Mouse (Mus musculus): ENCODE data around the gene Car9. TPM values are rescaled to one million over a fixed set of nuclear protein-coding genes. Genes with fewer than 3 reads are reported as not detected.
"Not testable (repeated sequence)": the region's sequence is repeated elsewhere in the genome, so short reads cannot be mapped to it uniquely, and the experiment has no call there.

Car9 gene
- total and polyA plus RNA-seq, 2 experiments from 2014 or later = 1.1 to 4.6 TPM

- Histone ChIP-seq H3K9ac (replicated peaks; ENCODE audit: low read depth, low read length) (no peak overlapping the region), H3K27ac (ENCODE audit: low read depth) (no peak overlapping the region), H3K4me3 (ENCODE audit: low read depth, low read length) (no peak overlapping the region), H3K9me3 (replicated peaks; ENCODE audit: control insufficient read depth, low read length) (no peaks in the 10 kb centered on the region), H3K36me3 (replicated peaks; ENCODE audit: control insufficient read depth, insufficient read depth, low read length) (peaks cover 100% of the 10 kb centered on the region), H3K4me2 (ENCODE audit: low read depth, low read length) (no peak overlapping the region), H3K27me3 (ENCODE audit: control insufficient read depth, insufficient read depth, low read length) (no peaks in the 10 kb centered on the region), H3K4me1 (ENCODE audit: control insufficient read depth, insufficient read depth) (no peaks in the 10 kb centered on the region)
- ATAC-seq (ENCODE audit: insufficient read depth, low read depth) (no peak), DNase-seq (ENCODE audit: low spot score) (no peak)
- no peak for TF ChIP-seq EP300 (IDR thresholded peaks at IDR 0.05; ENCODE audit: low read depth)
- TF ChIP-seq CTCF (IDR thresholded peaks at IDR 0.05; ENCODE audit: low read depth) = no peak
- WGBS = 76% methylated on average over 9 of the region's 9 CpGs
Measured at GRCm38 (mm10) chr4:43536031-43536430, 29.3 kb downstream of the Car9 start.

DNA sequence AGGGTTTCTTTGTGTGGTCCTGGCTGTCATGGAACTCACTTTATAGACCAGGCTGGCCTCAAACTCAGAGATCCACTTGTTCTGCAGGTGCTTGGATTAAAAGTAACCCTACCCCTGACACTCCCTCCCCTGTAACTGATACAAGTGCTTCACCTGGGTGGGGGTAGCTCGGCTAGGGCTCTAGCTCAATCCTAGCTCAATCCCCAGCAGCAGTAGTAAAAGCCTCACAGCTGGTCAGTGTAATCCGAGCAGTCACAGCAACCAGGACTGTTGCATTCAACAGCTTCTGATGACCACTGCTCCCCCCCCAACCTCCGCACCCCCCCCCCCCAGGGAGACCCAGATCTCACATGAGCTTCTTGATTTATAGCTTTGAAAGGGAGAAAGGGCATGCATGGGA is 35.3 kb downstream of the Car9 start:
- no peaks in the 10 kb centered on the region for H3K9me3 ChIP-seq (replicated peaks; ENCODE audit: control insufficient read depth, low read length)
- 80% methylated on average over 3 of the region's 3 CpGs for WGBS
- ATAC-seq (ENCODE audit: insufficient read depth, low read depth) (no peak), DNase-seq (ENCODE audit: low spot score) (no peak)
- no peaks in the 10 kb centered on the region for H3K27me3 ChIP-seq (ENCODE audit: control insufficient read depth, insufficient read depth, low read length)
- peaks cover 100% of the 10 kb centered on the region for H3K36me3 ChIP-seq (replicated peaks; ENCODE audit: control insufficient read depth, insufficient read depth, low read length)
- no peak overlapping the region for H3K4me2 ChIP-seq (ENCODE audit: low read depth, low read length)
- no peaks in the 10 kb centered on the region for H3K4me1 ChIP-seq (ENCODE audit: control insufficient read depth, insufficient read depth)
- H3K4me3 ChIP-seq (ENCODE audit: low read depth, low read length) = no peak overlapping the region
- TF ChIP-seq EP300 (IDR thresholded peaks at IDR 0.05; ENCODE audit: low read depth) (no peak), CTCF (IDR thresholded peaks at IDR 0.05; ENCODE audit: low read depth) (no peak)
- H3K9ac ChIP-seq (replicated peaks; ENCODE audit: low read depth, low read length) = no peak overlapping the region
- no peak overlapping the region for H3K27ac ChIP-seq (ENCODE audit: low read depth)

DNA sequence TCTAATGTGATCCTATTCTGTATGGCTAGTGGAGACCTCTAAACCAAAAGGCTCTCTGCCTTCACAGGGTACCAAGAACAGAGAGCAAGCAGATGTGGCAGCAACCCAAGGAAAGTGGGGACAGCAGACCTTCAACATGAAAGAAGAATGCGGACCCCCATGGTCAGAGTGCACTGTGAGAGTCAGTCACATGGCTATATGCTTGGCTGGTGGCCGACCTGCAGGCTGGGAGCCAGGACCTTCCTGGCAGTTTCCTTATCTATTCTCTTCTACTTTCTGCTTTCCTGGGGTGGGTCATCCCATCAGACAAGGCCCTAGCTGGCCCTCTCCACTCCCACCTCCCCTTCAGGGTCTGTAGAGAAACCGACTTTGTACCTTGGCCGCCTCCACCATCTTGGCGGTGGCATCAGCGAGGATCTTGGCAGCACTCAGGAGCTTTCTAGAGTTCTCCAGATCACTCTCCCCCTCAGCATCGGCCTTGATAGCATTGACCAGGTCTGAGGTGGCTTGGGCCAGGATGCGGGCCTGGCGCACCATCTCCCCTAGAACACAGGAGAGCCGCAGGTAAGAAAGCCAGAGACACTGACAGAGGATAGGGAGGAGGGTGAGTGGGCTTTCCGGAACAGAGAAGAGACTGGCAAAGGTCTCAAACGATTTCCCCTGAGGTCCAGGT is 39.7 kb downstream of the Car9 start:
- ATAC-seq (ENCODE audit: insufficient read depth, low read depth) (no peak; the same call in 1 of the 2 replicates), DNase-seq (ENCODE audit: low spot score) (no peak)
- H3K4me2 ChIP-seq (ENCODE audit: low read depth, low read length) = no peak overlapping the region

DNA sequence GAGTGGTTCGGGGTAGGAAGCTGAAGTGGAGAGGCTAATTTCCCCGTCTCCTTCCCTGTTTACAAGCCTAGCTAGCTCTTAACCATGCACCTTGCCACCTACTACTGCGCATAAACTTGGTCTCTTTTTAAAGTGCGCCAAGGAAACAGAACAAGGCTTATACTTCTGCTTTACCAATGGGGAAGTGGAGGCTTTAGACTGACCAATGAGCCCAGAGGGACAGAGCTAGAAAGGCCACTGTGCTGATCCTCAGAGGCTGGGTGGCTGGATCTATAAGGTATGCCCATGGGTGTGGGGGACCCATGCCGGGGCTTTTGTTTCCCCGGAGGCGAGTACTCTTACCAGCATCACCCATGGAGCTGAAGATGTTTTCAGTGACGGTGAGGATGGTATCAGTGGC is 40.4 kb downstream of the Car9 start:
- Histone ChIP-seq H3K4me3 (ENCODE audit: low read depth, low read length) (no peak overlapping the region), H3K36me3 (replicated peaks; ENCODE audit: control insufficient read depth, insufficient read depth, low read length) (peaks cover 100% of the 10 kb centered on the region), H3K4me1 (ENCODE audit: control insufficient read depth, insufficient read depth) (no peaks in the 10 kb centered on the region), H3K9me3 (replicated peaks; ENCODE audit: control insufficient read depth, low read length) (no peaks in the 10 kb centered on the region), H3K27ac (ENCODE audit: low read depth) (no peak overlapping the region), H3K4me2 (ENCODE audit: low read depth, low read length) (no peak overlapping the region), H3K9ac (replicated peaks; ENCODE audit: low read depth, low read length) (no peak overlapping the region), H3K27me3 (ENCODE audit: control insufficient read depth, insufficient read depth, low read length) (no peaks in the 10 kb centered on the region)
- DNase-seq (ENCODE audit: low spot score) = no peak
- ATAC-seq (ENCODE audit: insufficient read depth, low read depth) = no peak
- 86% methylated on average over 8 of the region's 8 CpGs for WGBS
- TF ChIP-seq CTCF (IDR thresholded peaks at IDR 0.05; ENCODE audit: low read depth) (no peak), EP300 (IDR thresholded peaks at IDR 0.05; ENCODE audit: low read depth) (no peak)

More for the DNA sequence above, 39.7 kb downstream of the Car9 start:
- Histone ChIP-seq H3K27me3 (ENCODE audit: control insufficient read depth, insufficient read depth, low read length) (no peaks in the 10 kb centered on the region), H3K4me1 (ENCODE audit: control insufficient read depth, insufficient read depth) (no peaks in the 10 kb centered on the region), H3K27ac (ENCODE audit: low read depth) (no peak overlapping the region), H3K4me3 (ENCODE audit: low read depth, low read length) (no peak overlapping the region), H3K36me3 (replicated peaks; ENCODE audit: control insufficient read depth, insufficient read depth, low read length) (peaks cover 100% of the 10 kb centered on the region), H3K9me3 (replicated peaks; ENCODE audit: control insufficient read depth, low read length) (no peaks in the 10 kb centered on the region), H3K9ac (replicated peaks; ENCODE audit: low read depth, low read length) (no peak overlapping the region)
- 81% methylated on average over 12 of the region's 12 CpGs for WGBS
- TF ChIP-seq EP300 (IDR thresholded peaks at IDR 0.05; ENCODE audit: low read depth) = no peak
- TF ChIP-seq CTCF (IDR thresholded peaks at IDR 0.05; ENCODE audit: low read depth) = no peak

- Histone ChIP-seq H3K36me3 (replicated peaks; ENCODE audit: control insufficient read depth, insufficient read depth, low read length) (peaks cover 100% of the 10 kb centered on the region), H3K9me3 (replicated peaks; ENCODE audit: control insufficient read depth, low read length) (no peaks in the 10 kb centered on the region), H3K4me2 (ENCODE audit: low read depth, low read length) (no peak overlapping the region), H3K9ac (replicated peaks; ENCODE audit: low read depth, low read length) (no peak overlapping the region), H3K27me3 (ENCODE audit: control insufficient read depth, insufficient read depth, low read length) (no peaks in the 10 kb centered on the region), H3K4me1 (ENCODE audit: control insufficient read depth, insufficient read depth) (no peaks in the 10 kb centered on the region), H3K4me3 (ENCODE audit: low read depth, low read length) (no peak overlapping the region), H3K27ac (ENCODE audit: low read depth) (no peak overlapping the region)
- DNase-seq (ENCODE audit: low spot score) (no peak), ATAC-seq (ENCODE audit: insufficient read depth, low read depth) (no peak)
- TF ChIP-seq CTCF (IDR thresholded peaks at IDR 0.05; ENCODE audit: low read depth) (no peak), EP300 (IDR thresholded peaks at IDR 0.05; ENCODE audit: low read depth) (no peak)
- WGBS = 86% methylated on average over 12 of the region's 12 CpGs
Measured at GRCm38 (mm10) chr4:43549055-43549454, 42.3 kb downstream of the Car9 start.

DNA sequence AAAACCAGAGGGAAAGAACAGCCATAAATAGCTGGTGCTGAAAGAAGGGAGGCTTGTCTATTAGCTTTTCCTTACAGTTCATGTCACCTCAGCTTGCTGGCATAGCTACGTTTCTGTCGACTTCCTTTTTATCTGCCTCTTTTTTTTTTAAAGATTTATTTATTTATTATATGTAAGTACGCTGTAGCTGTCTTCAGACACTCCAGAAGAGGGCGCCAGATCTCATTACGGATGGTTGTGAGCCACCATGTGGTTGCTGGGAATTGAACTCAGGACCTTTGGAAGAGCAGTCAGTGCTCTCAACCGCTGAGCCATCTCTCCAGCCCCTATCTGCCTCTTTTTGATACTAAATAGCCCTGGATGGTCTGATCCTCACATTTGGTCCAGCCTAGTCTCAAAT is 45.1 kb downstream of the Car9 start:
- H3K36me3 ChIP-seq (replicated peaks; ENCODE audit: control insufficient read depth, insufficient read depth, low read length) = peaks cover 100% of the 10 kb centered on the region
- not testable (repeated sequence) for H3K4me3 ChIP-seq (ENCODE audit: low read depth, low read length); H3K9me3 ChIP-seq (replicated peaks; ENCODE audit: control insufficient read depth, low read length); H3K27ac ChIP-seq (ENCODE audit: low read depth); DNase-seq (ENCODE audit: low spot score); H3K4me2 ChIP-seq (ENCODE audit: low read depth, low read length); H3K4me1 ChIP-seq (ENCODE audit: control insufficient read depth, insufficient read depth); H3K9ac ChIP-seq (replicated peaks; ENCODE audit: low read depth, low read length); H3K27me3 ChIP-seq (ENCODE audit: control insufficient read depth, insufficient read depth, low read length); ATAC-seq (ENCODE audit: insufficient read depth, low read depth)
- 75% methylated on average over 6 of the region's 6 CpGs for WGBS
